Mouse (Mus musculus): ENCODE measurements around the gene Spryd4.

DNA sequence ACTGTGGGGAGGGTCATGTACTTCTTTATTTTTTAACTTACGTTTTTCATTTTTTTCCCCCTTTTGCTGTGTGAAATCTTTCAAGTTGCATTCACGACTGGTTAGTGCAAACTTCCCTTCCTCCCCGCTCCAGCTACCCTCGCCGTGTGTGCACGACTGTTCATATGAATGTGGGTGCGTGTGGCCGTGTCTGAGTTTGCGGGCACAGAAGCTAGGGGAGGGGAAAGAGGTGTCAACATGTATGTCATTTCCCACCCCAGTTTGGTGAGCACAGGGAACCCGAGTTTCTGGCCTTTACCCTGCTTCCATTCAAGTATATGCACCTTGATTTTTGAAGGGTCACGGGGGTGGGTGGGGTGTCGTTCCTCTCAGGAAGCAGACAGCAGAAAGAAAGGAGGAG lies 19.0 kb upstream of the Spryd4 start:
- TF ChIP-seq POLR2A (IDR thresholded peaks at IDR 0.05; ENCODE audit: insufficient read length, low read depth) (no peak), MYOG (IDR thresholded peaks at IDR 0.05; ENCODE audit: control insufficient read depth in 1 of 3, insufficient read depth in 1 of 3, insufficient read length in 2 of 3, low read depth in 2 of 3) (no peak), REST (IDR thresholded peaks at IDR 0.05; ENCODE audit: insufficient read depth, insufficient read length) (no peak), E2F4 (IDR thresholded peaks at IDR 0.05; ENCODE audit: insufficient read depth) (no peak), TCF3 (IDR thresholded peaks at IDR 0.05; ENCODE audit: insufficient read length, low read depth) (no peak), MAX (IDR thresholded peaks at IDR 0.05; ENCODE audit: low read depth) (no peak), POLR2AphosphoS2 (IDR thresholded peaks at IDR 0.05; ENCODE audit: insufficient read length, low read depth) (no peak), USF1 (IDR thresholded peaks at IDR 0.05; ENCODE audit: low read depth) (no peak)

Data from myocyte (in vitro differentiated cells).